Mouse (Mus musculus) CH12.LX (cell line): ENCODE data around the gene Adamts14.

Experiments used
- CHD1 ChIP-seq: IDR thresholded peaks from 2 replicates; pipeline ENCODE4 v1.6.1; 2012; ENCODE audit warnings: low read depth, low read length, improper control_type of control experiment, inconsistent platforms
- CTCF ChIP-seq, 2 experiments: IDR thresholded peaks in 1 of 2; conservative IDR thresholded peaks in 1 of 2; 2 replicates each; pipeline ENCODE4 v1.5.1; 2011 to 2012; ENCODE audit warnings: low read depth in 2 of 2, low read length in 2 of 2, improper control_type of control experiment in 1 of 2, inconsistent platforms in 1 of 2, mild to moderate bottlenecking in 1 of 2, moderate library complexity in 1 of 2
- JUND ChIP-seq: conservative IDR thresholded peaks from 2 replicates; pipeline ENCODE4 v1.6.1; 2011; ENCODE audit warnings: low read depth, low read length, improper control_type of control experiment
- POLR2A ChIP-seq: IDR thresholded peaks from 2 replicates; pipeline ENCODE4 v1.6.1; 2011; ENCODE audit warnings: low read depth, mild to moderate bottlenecking, improper control_type of control experiment, low read length
- POLR2AphosphoS2 ChIP-seq: IDR thresholded peaks from 2 replicates; pipeline ENCODE4 v1.6.1; 2011; ENCODE audit warnings: low read depth, low read length, improper control_type of control experiment

DNA sequence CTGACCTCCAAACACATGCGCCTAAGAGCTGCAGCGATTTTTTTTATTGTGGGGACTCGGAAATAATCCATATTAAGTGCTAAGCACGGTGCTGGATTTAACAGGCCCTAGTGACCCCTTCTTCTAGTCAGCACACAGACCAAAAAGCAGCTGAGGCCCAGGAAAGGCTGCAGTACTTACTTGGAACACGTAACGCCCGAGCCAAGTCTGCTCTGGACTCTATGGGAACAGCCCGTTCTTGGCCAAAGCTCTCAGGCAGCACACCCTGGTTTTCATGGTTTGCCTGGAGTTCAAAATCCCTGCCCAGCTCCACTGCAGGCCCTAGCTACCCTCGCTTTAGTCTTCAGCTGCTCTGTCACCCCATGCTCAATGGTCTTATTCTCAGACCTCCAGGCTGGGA lies 78.6 kb downstream of the Adamts14 start:
- no peak for TF ChIP-seq JUND
- no peak for TF ChIP-seq CTCF (conservative IDR thresholded peaks at IDR 0.05 in 1 of 2, IDR thresholded peaks at IDR 0.05 in 1 of 2; ENCODE audit: low read depth in 2 of 2, low read length in 2 of 2)
- no peak for TF ChIP-seq CHD1
- TF ChIP-seq POLR2A: no peak
- no peak for TF ChIP-seq POLR2AphosphoS2
